8 mouse cellular contexts compared by ENCODE assay signal in genomic region chr10:81464405-81465264, GRCm38 (mm10). TPM values are rescaled to one million over a fixed set of nuclear protein-coding genes. Genes with fewer than 3 reads are reported as not detected.
A peak's percentile ranks its signal among the peaks of the same experiment; 100 is the strongest.
DNase-seq lines count a peak whose midpoint lies in the region; ATAC-seq and TF ChIP-seq lines count a peak whose summit lies in the region.

No protein-coding gene starts in this region.

- peaks cover 2% of the 10 kb centered on the region; the same call in 1 of the 2 replicates for H3K9me3 ChIP-seq in erythroblast, embryonic 14.5 days (ENCODE audit: control insufficient read depth, low read length)
- H3K9me3 ChIP-seq in hindbrain, embryonic 12.5 days (replicated peaks): no peaks in the 10 kb centered on the region
- H3K9me3 ChIP-seq in limb, embryonic 11.5 days (ENCODE audit: control insufficient read depth, low read length): no peaks in the 10 kb centered on the region
- no peaks in the 10 kb centered on the region for H3K9me3 ChIP-seq in midbrain, embryonic 10.5 days (replicated peaks)
- no peaks in the 10 kb centered on the region for H3K9me3 ChIP-seq in stomach, embryonic 16.5 days (replicated peaks; ENCODE audit: control insufficient read depth, low read length)

- peak overlapping the region; percentile 49 for H3K4me2 ChIP-seq in hindbrain, embryonic 12.5 days (replicated peaks)
- peak overlapping the region; percentile 54 for H3K4me2 ChIP-seq in limb, embryonic 11.5 days (ENCODE audit: low read depth, severe bottlenecking)
- H3K4me2 ChIP-seq in stomach, embryonic 16.5 days (ENCODE audit: low read depth, low read length): peak overlapping the region; percentile 44

- H3K9ac ChIP-seq in hindbrain, embryonic 12.5 days: 0 out of 2 replicates have a peak overlapping the region, but pooled peaks have one; percentile 13
- H3K9ac ChIP-seq in limb, embryonic 11.5 days (ENCODE audit: low read length): no peak overlapping the region
- H3K9ac ChIP-seq in stomach, embryonic 16.5 days (ENCODE audit: low read length): 0 out of 2 replicates have a peak overlapping the region, but pooled peaks have one; percentile 25

- peaks cover 98% of the 10 kb centered on the region for H3K27me3 ChIP-seq in erythroblast, embryonic 14.5 days (ENCODE audit: control insufficient read depth)
- peaks cover 85% of the 10 kb centered on the region for H3K27me3 ChIP-seq in hindbrain, embryonic 12.5 days
- H3K27me3 ChIP-seq in limb, embryonic 11.5 days (ENCODE audit: control insufficient read depth, insufficient read depth, low read length): peaks cover 75% of the 10 kb centered on the region
- peaks cover 99% of the 10 kb centered on the region for H3K27me3 ChIP-seq in midbrain, embryonic 10.5 days (ENCODE audit: low read depth, poor library complexity, severe bottlenecking)
- H3K27me3 ChIP-seq in stomach, embryonic 16.5 days (ENCODE audit: control insufficient read depth, insufficient read depth, low read length): peaks cover 51% of the 10 kb centered on the region

- H3K36me3 ChIP-seq in erythroblast, embryonic 14.5 days (ENCODE audit: control insufficient read depth): no peaks in the 10 kb centered on the region
- H3K36me3 ChIP-seq in hindbrain, embryonic 12.5 days: peaks cover 21% of the 10 kb centered on the region; the same call in 1 of the 2 replicates
- H3K36me3 ChIP-seq in limb, embryonic 11.5 days (ENCODE audit: control insufficient read depth, insufficient read depth, low read length): no peaks in the 10 kb centered on the region
- H3K36me3 ChIP-seq in midbrain, embryonic 10.5 days: 0 out of 2 replicates have a peak, but pooled peaks cover 4% of the 10 kb centered on the region
- H3K36me3 ChIP-seq in stomach, embryonic 16.5 days (ENCODE audit: control insufficient read depth, insufficient read depth, low read length): no peaks in the 10 kb centered on the region

- intact Hi-C loops in left cerebral cortex, adult 2 months (cut with DNase I): no loop called here

- DNase-seq in left cerebral cortex, adult 2 months (ENCODE audit: extremely low spot score in 1 of 2, low spot score in 2 of 2): peak; percentile 26 to 42
- no peak for DNase-seq in left cerebral cortex, adult 9 months (ENCODE audit: low spot score in 2 of 2)
- DNase-seq in adrenal gland, postnatal 36 days: peak; percentile 56 to 67
- peak; percentile 77 for DNase-seq in limb, embryonic 11.5 days (ENCODE audit: low spot score)
- peak; percentile 88 for DNase-seq in midbrain, embryonic 10.5 days (ENCODE audit: low spot score)

- ATAC-seq in hindbrain, embryonic 12.5 days (ENCODE audit: low FRiP score): peak; percentile 83
- ATAC-seq in limb, embryonic 11.5 days (ENCODE audit: insufficient number of reproducible peaks, low FRiP score, low TSS enrichment, low read depth): peak; percentile 64
- ATAC-seq in stomach, embryonic 16.5 days (ENCODE audit: insufficient read depth, low FRiP score): peak; percentile 87

- H3K4me1 ChIP-seq in erythroblast, embryonic 14.5 days (ENCODE audit: control insufficient read depth): peaks cover 22% of the 10 kb centered on the region
- H3K4me1 ChIP-seq in hindbrain, embryonic 12.5 days: peaks cover 9% of the 10 kb centered on the region
- no peaks in the 10 kb centered on the region for H3K4me1 ChIP-seq in limb, embryonic 11.5 days (ENCODE audit: control insufficient read depth, insufficient read depth, low read length)
- H3K4me1 ChIP-seq in midbrain, embryonic 10.5 days: peaks cover 42% of the 10 kb centered on the region
- H3K4me1 ChIP-seq in stomach, embryonic 16.5 days (ENCODE audit: control insufficient read depth, insufficient read depth, low read length): 0 out of 2 replicates have a peak, but pooled peaks cover 7% of the 10 kb centered on the region

- no peak overlapping the region for H3K27ac ChIP-seq in left cerebral cortex, adult 2 months
- H3K27ac ChIP-seq in hindbrain, embryonic 12.5 days: no peak overlapping the region
- no peak overlapping the region for H3K27ac ChIP-seq in limb, embryonic 11.5 days (replicated peaks; ENCODE audit: low read depth, low read length)
- H3K27ac ChIP-seq in midbrain, embryonic 10.5 days (replicated peaks): peak overlapping the region; percentile 75
- H3K27ac ChIP-seq in stomach, embryonic 16.5 days (ENCODE audit: low read length): peak overlapping the region; percentile 25; the same call in 1 of the 2 replicates

- H3K4me3 ChIP-seq in left cerebral cortex, adult 2 months: no peak overlapping the region
- H3K4me3 ChIP-seq in erythroblast, embryonic 14.5 days (replicated peaks): peak overlapping the region; percentile 43
- H3K4me3 ChIP-seq in hindbrain, embryonic 12.5 days: peak overlapping the region; percentile 31
- peak overlapping the region; percentile 31 for H3K4me3 ChIP-seq in limb, embryonic 11.5 days (ENCODE audit: low read depth, low read length)
- peak overlapping the region; percentile 60 for H3K4me3 ChIP-seq in midbrain, embryonic 10.5 days
- peak overlapping the region; percentile 31 for H3K4me3 ChIP-seq in stomach, embryonic 16.5 days (replicated peaks; ENCODE audit: low read length)

- no peak for TF ChIP-seq CTCF in left cerebral cortex, adult 2 months (IDR thresholded peaks at IDR 0.05)

- WGBS in hindbrain, embryonic 12.5 days: 2% methylated on average over 33 of the region's 33 CpGs
- WGBS in limb, embryonic 11.5 days: 2% methylated on average over 31 of the region's 33 CpGs
- 2% methylated on average over 33 of the region's 33 CpGs for WGBS in midbrain, embryonic 10.5 days
- 3% methylated on average over 33 of the region's 33 CpGs for WGBS in stomach, embryonic 16.5 days

RNA-seq across cellular contexts. Expression of gene Nfic, which starts 9.2 kb away (rescaled TPM):
- 10 to 100 TPM; 93.4 to 94.9 TPM for total RNA-seq in left cerebral cortex, adult 2 months (2021)
- 100 to 1,000 TPM in 1 of 2 experiments, 10 to 100 TPM in 1; 93.2 to 114 TPM for total RNA-seq in adrenal gland, postnatal 36 days (2021)
- 0.55 and 0.94 TPM in 2 replicates for polyA plus RNA-seq in erythroblast, embryonic 14.5 days (2012)
- polyA plus RNA-seq in hindbrain, embryonic 12.5 days (2016; fragmentation: Nextera tagmentation; extraction: Ambion mirVana): 30.9 and 31.5 TPM in 2 replicates
- 16.7 and 18.7 TPM in 2 replicates for polyA plus RNA-seq in limb, embryonic 11.5 days (2014; fragmentation: Nextera tagmentation; extraction: Ambion mirVana)
- polyA plus RNA-seq in midbrain, embryonic 10.5 days (2016; fragmentation: Nextera tagmentation; extraction: Ambion mirVana): 8.7 and 11.7 TPM in 2 replicates
- 74.8 and 82.5 TPM in 2 replicates for polyA plus RNA-seq in stomach, embryonic 16.5 days (2015; fragmentation: Nextera tagmentation; extraction: Ambion mirVana)

RNA-seq across cellular contexts. Expression of gene Celf5, which starts 17.9 kb away (rescaled TPM):
- total RNA-seq in left cerebral cortex, adult 2 months (2021): 100 to 1,000 TPM; 284 to 288 TPM
- total RNA-seq in adrenal gland, postnatal 36 days (2021): 1 to 10 TPM in 1 of 2 experiments, under 1 TPM in 1; 0.20 to 1.2 TPM
- polyA plus RNA-seq in erythroblast, embryonic 14.5 days (2012): not detected in 2 replicates
- polyA plus RNA-seq in hindbrain, embryonic 12.5 days (2016; fragmentation: Nextera tagmentation; extraction: Ambion mirVana): 37.1 and 41.3 TPM in 2 replicates
- 0.33 and 0.77 TPM in 2 replicates for polyA plus RNA-seq in limb, embryonic 11.5 days (2014; fragmentation: Nextera tagmentation; extraction: Ambion mirVana)
- 5.0 and 10.8 TPM in 2 replicates for polyA plus RNA-seq in midbrain, embryonic 10.5 days (2016; fragmentation: Nextera tagmentation; extraction: Ambion mirVana)
- 1.3 and 1.5 TPM in 2 replicates for polyA plus RNA-seq in stomach, embryonic 16.5 days (2015; fragmentation: Nextera tagmentation; extraction: Ambion mirVana)

RNA-seq across cellular contexts. Expression of gene Ncln, which starts 31.6 kb away (rescaled TPM):
- total RNA-seq in left cerebral cortex, adult 2 months (2021): 10 to 100 TPM; 78.3 to 80.8 TPM
- 100 to 1,000 TPM; 123 to 125 TPM for total RNA-seq in adrenal gland, postnatal 36 days (2021)
- 6.2 and 7.9 TPM in 2 replicates for polyA plus RNA-seq in erythroblast, embryonic 14.5 days (2012)
- polyA plus RNA-seq in hindbrain, embryonic 12.5 days (2016; fragmentation: Nextera tagmentation; extraction: Ambion mirVana): 75.1 and 79.5 TPM in 2 replicates
- polyA plus RNA-seq in limb, embryonic 11.5 days (2014; fragmentation: Nextera tagmentation; extraction: Ambion mirVana): 60.3 and 66.8 TPM in 2 replicates
- polyA plus RNA-seq in midbrain, embryonic 10.5 days (2016; fragmentation: Nextera tagmentation; extraction: Ambion mirVana): 84.5 and 87.5 TPM in 2 replicates
- 88.4 and 96.7 TPM in 2 replicates for polyA plus RNA-seq in stomach, embryonic 16.5 days (2015; fragmentation: Nextera tagmentation; extraction: Ambion mirVana)

RNA-seq across cellular contexts. Expression of gene S1pr4, which starts 35.3 kb away (rescaled TPM):
- total RNA-seq in left cerebral cortex, adult 2 months (2021): under 1 TPM; 0.56 to 0.70 TPM
- total RNA-seq in adrenal gland, postnatal 36 days (2021): 1 to 10 TPM; 1.1 to 1.2 TPM
- 0.04 and 0.05 TPM in 2 replicates for polyA plus RNA-seq in erythroblast, embryonic 14.5 days (2012)
- polyA plus RNA-seq in hindbrain, embryonic 12.5 days (2016; fragmentation: Nextera tagmentation; extraction: Ambion mirVana): 0.52 and 0.65 TPM in 2 replicates
- 0.10 and 0.43 TPM in 2 replicates for polyA plus RNA-seq in limb, embryonic 11.5 days (2014; fragmentation: Nextera tagmentation; extraction: Ambion mirVana)
- polyA plus RNA-seq in midbrain, embryonic 10.5 days (2016; fragmentation: Nextera tagmentation; extraction: Ambion mirVana): 0.37 and 0.89 TPM in 2 replicates
- polyA plus RNA-seq in stomach, embryonic 16.5 days (2015; fragmentation: Nextera tagmentation; extraction: Ambion mirVana): 1.2 TPM in 2 replicates

RNA-seq across cellular contexts. Expression of gene Gna15, which starts 59.4 kb away (rescaled TPM):
- total RNA-seq in left cerebral cortex, adult 2 months (2021): 1 to 10 TPM; 1.3 to 2.8 TPM
- 1 to 10 TPM; 1.0 to 1.3 TPM for total RNA-seq in adrenal gland, postnatal 36 days (2021)
- 0.14 and 0.24 TPM in 2 replicates for polyA plus RNA-seq in erythroblast, embryonic 14.5 days (2012)
- polyA plus RNA-seq in hindbrain, embryonic 12.5 days (2016; fragmentation: Nextera tagmentation; extraction: Ambion mirVana): 0.75 and 0.82 TPM in 2 replicates
- 0.99 and 1.1 TPM in 2 replicates for polyA plus RNA-seq in limb, embryonic 11.5 days (2014; fragmentation: Nextera tagmentation; extraction: Ambion mirVana)
- polyA plus RNA-seq in midbrain, embryonic 10.5 days (2016; fragmentation: Nextera tagmentation; extraction: Ambion mirVana): 0.53 and 0.85 TPM in 2 replicates
- polyA plus RNA-seq in stomach, embryonic 16.5 days (2015; fragmentation: Nextera tagmentation; extraction: Ambion mirVana): 9.0 and 11.0 TPM in 2 replicates

Comparison
In these comparisons a context has a peak if more than half of its experiments do, and no peak if none do; other contexts are left out.
1. DNase-seq: peak in left cerebral cortex, adult 2 months (2 of 2), adrenal gland, postnatal 36 days (2 of 2), limb, embryonic 11.5 days (single experiment) and midbrain, embryonic 10.5 days (single experiment); none in left cerebral cortex, adult 9 months (0 of 2).
2. H3K27ac ChIP-seq: peak in midbrain, embryonic 10.5 days (single experiment) and stomach, embryonic 16.5 days (single experiment); none in left cerebral cortex, adult 2 months (single experiment), hindbrain, embryonic 12.5 days (single experiment) and limb, embryonic 11.5 days (single experiment).
3. Peak in every context shown above with its lines, with median percentiles within 50 percentile points of each other: ATAC-seq and H3K4me2 ChIP-seq.